Mouse (Mus musculus): ENCODE data around the gene Abraxas1. TPM values are rescaled to one million over a fixed set of nuclear protein-coding genes. Genes with fewer than 3 reads are reported as not detected.

Gene Abraxas1
- polyA plus RNA-seq, 1 experiment from 2014 or later = 33.4 TPM

DNA sequence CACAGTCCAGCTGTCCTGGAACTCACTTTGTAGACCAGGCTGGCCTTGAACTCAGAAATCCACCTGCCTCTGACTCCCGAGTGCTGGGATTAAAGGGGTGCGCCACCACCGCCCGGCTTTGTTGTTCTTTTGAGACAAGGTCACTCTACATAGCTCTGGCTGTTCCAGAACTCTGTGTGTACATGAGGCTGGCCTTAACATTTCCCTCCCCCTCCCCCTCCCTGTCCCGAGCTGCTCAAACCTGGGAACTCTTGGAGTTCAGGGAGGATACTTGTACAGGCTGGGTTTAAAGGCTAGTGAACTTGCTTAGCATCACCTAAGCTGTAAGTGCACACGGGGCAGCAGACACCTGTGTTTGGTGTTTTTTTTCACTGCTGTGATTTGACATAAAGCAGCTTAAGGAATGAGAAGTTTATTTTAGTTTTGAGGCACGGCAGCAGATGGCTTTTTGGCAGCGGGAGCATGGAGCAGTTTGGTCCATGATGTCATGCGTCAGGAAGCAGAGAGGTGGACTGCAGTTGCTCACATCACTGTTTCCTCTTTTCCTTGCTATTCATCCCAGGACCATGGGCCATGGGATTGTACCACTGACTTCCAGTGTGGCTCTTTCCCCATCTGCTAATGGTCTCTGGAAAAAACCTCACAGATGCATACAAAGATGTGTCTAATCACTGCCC lies 15.2 kb upstream of the Abraxas1 start:
- Histone ChIP-seq H3K4me3 (ENCODE audit: low read depth, low read length) (no peak overlapping the region), H3K36me3 (replicated peaks; ENCODE audit: control insufficient read depth, insufficient read depth, low read depth, low read length) (no peaks in the 10 kb centered on the region), H3K4me1 (ENCODE audit: control insufficient read depth, insufficient read depth, low read length) (no peaks in the 10 kb centered on the region), H3K9me3 (replicated peaks; ENCODE audit: control insufficient read depth, low read length) (no peaks in the 10 kb centered on the region), H3K4me2 (ENCODE audit: low read depth, low read length) (no peak overlapping the region), H3K9ac (replicated peaks; ENCODE audit: low read length) (no peak overlapping the region), H3K27me3 (ENCODE audit: control insufficient read depth, insufficient read depth, low read length) (no peaks in the 10 kb centered on the region), H3K27ac (replicated peaks; ENCODE audit: low read depth, low read length) (no peak overlapping the region)
- DNase-seq (ENCODE audit: low spot score) (no peak), ATAC-seq (replicated peaks; ENCODE audit: insufficient number of reproducible peaks, low FRiP score, low TSS enrichment, low read depth) (0 out of 2 replicates have a peak, but pooled peaks have one; percentile 52)
- WGBS = 61% methylated on average over 9 of the region's 9 CpGs

DNA sequence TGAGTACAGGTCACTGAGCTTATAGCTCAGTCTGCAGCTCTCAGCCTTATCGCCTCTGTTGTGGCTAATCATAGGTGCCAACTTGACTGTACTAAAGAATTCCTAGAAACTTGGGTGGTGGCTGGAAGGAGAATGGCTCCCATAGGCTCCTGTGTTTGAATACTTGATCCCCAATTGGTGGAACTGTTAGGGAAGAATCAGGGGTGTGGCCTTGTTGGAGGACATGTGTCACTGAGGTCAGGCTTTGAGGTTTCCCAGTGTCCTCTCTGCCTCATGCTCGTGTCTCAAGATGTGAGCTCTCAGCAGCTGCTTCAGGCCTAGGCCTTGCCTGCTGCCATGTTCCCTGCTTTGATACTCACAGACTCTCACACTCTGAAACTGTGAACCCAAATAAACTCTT lies 13.1 kb upstream of the Abraxas1 start:
- no peaks in the 10 kb centered on the region for H3K9me3 ChIP-seq (replicated peaks; ENCODE audit: control insufficient read depth, low read length)
- H3K36me3 ChIP-seq (replicated peaks; ENCODE audit: control insufficient read depth, insufficient read depth, low read depth, low read length) = no peaks in the 10 kb centered on the region
- H3K4me2 ChIP-seq (ENCODE audit: low read depth, low read length) = no peak overlapping the region
- no peaks in the 10 kb centered on the region for H3K4me1 ChIP-seq (ENCODE audit: control insufficient read depth, insufficient read depth, low read length)
- DNase-seq (ENCODE audit: low spot score) = no peak
- no peak overlapping the region for H3K27ac ChIP-seq (replicated peaks; ENCODE audit: low read depth, low read length)
- ATAC-seq (replicated peaks; ENCODE audit: insufficient number of reproducible peaks, low FRiP score, low TSS enrichment, low read depth) = no peak
- no peak overlapping the region for H3K4me3 ChIP-seq (ENCODE audit: low read depth, low read length)
- 82% methylated on average over 2 of the region's 2 CpGs for WGBS
- no peak overlapping the region for H3K9ac ChIP-seq (replicated peaks; ENCODE audit: low read length)
- no peaks in the 10 kb centered on the region for H3K27me3 ChIP-seq (ENCODE audit: control insufficient read depth, insufficient read depth, low read length)

DNA sequence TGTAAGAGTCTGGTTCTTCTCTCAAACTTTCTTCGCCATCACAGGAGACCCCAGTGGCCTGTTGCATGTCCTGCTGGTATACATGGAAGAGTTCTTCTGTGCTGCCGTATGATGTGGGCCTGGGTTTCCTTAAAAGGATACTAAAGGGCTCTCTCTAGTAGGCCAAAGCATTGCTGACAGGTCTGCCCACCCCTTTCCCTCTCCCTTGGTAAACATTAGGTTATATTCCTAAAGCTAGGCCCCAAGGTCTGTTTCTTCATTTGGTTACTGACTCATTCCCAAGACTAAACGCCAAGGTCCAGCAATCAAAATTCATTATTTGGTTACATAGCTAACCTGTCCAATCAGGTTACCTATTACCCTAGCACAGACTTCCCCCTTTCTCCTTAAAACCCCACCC lies 11.9 kb upstream of the Abraxas1 start:
- Histone ChIP-seq H3K27me3 (ENCODE audit: control insufficient read depth, insufficient read depth, low read length) (no peaks in the 10 kb centered on the region), H3K9me3 (replicated peaks; ENCODE audit: control insufficient read depth, low read length) (no peaks in the 10 kb centered on the region), H3K4me3 (ENCODE audit: low read depth, low read length) (no peak overlapping the region), H3K4me1 (ENCODE audit: control insufficient read depth, insufficient read depth, low read length) (no peaks in the 10 kb centered on the region), H3K27ac (replicated peaks; ENCODE audit: low read depth, low read length) (no peak overlapping the region), H3K4me2 (ENCODE audit: low read depth, low read length) (no peak overlapping the region), H3K36me3 (replicated peaks; ENCODE audit: control insufficient read depth, insufficient read depth, low read depth, low read length) (no peaks in the 10 kb centered on the region), H3K9ac (replicated peaks; ENCODE audit: low read length) (no peak overlapping the region)
- 90% methylated on average over 3 of the region's 3 CpGs for WGBS
- no peak for ATAC-seq (replicated peaks; ENCODE audit: insufficient number of reproducible peaks, low FRiP score, low TSS enrichment, low read depth)
- no peak for DNase-seq (ENCODE audit: low spot score)

DNA sequence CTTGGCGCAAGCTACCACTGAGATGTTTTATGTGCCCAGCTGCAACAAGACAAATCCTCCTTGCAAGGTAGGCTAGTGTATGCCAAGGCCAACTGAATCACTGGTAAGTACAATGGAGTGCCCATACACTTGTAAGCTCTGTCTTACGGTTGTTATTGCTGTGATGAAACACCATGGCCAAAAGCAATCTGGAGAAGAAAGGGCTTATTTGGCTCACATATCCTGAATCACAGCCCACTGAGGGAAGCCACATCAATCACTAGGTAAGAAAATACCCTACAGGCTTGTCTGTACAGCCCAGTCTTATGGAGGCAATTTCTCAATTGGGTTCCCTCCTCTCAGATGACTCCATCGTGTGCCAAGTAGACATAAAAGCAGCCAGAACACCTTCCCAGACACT lies 7.9 kb upstream of the Abraxas1 start:
- no peaks in the 10 kb centered on the region for H3K9me3 ChIP-seq (replicated peaks; ENCODE audit: control insufficient read depth, low read length)
- WGBS = 80% methylated on average over 3 of the region's 3 CpGs
- ATAC-seq (replicated peaks; ENCODE audit: insufficient number of reproducible peaks, low FRiP score, low TSS enrichment, low read depth) = no peak
- DNase-seq (ENCODE audit: low spot score) = no peak
- H3K4me2 ChIP-seq (ENCODE audit: low read depth, low read length) = no peak overlapping the region
- no peaks in the 10 kb centered on the region for H3K27me3 ChIP-seq (ENCODE audit: control insufficient read depth, insufficient read depth, low read length)
- no peak overlapping the region for H3K27ac ChIP-seq (replicated peaks; ENCODE audit: low read depth, low read length)
- no peak overlapping the region for H3K9ac ChIP-seq (replicated peaks; ENCODE audit: low read length)
- no peak overlapping the region for H3K4me3 ChIP-seq (ENCODE audit: low read depth, low read length)
- H3K4me1 ChIP-seq (ENCODE audit: control insufficient read depth, insufficient read depth, low read length) = no peaks in the 10 kb centered on the region
- H3K36me3 ChIP-seq (replicated peaks; ENCODE audit: control insufficient read depth, insufficient read depth, low read depth, low read length) = no peaks in the 10 kb centered on the region

DNA sequence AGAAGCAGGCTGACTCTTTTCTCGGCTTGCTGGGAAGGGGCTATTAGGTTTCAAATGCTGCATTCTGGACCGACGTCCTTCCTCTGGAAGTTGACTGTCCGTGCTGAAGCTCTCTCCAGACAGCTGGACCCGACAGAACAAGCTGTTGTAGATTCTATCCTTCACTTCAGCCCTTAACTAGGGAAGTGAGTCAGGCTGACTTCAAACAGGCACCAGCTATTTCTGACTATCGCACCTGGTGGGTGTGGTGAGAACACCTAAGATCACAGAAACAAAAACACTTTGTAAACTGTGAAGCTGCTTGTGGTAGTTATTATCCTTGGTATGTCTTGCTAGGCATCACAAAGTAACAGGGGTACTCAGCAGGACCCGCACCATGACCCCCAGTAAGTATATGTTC lies 5.8 kb upstream of the Abraxas1 start:
- ATAC-seq (replicated peaks; ENCODE audit: insufficient number of reproducible peaks, low FRiP score, low TSS enrichment, low read depth) = no peak
- no peaks in the 10 kb centered on the region for H3K36me3 ChIP-seq (replicated peaks; ENCODE audit: control insufficient read depth, insufficient read depth, low read depth, low read length)
- no peak for DNase-seq (ENCODE audit: low spot score)
- H3K27me3 ChIP-seq (ENCODE audit: control insufficient read depth, insufficient read depth, low read length) = no peaks in the 10 kb centered on the region
- no peak overlapping the region for H3K27ac ChIP-seq (replicated peaks; ENCODE audit: low read depth, low read length)
- no peak overlapping the region for H3K9ac ChIP-seq (replicated peaks; ENCODE audit: low read length)
- no peak overlapping the region for H3K4me3 ChIP-seq (ENCODE audit: low read depth, low read length)
- 57% methylated on average over 7 of the region's 7 CpGs for WGBS
- H3K9me3 ChIP-seq (replicated peaks; ENCODE audit: control insufficient read depth, low read length) = no peaks in the 10 kb centered on the region
- H3K4me1 ChIP-seq (ENCODE audit: control insufficient read depth, insufficient read depth, low read length) = no peaks in the 10 kb centered on the region
- no peak overlapping the region for H3K4me2 ChIP-seq (ENCODE audit: low read depth, low read length)

DNA sequence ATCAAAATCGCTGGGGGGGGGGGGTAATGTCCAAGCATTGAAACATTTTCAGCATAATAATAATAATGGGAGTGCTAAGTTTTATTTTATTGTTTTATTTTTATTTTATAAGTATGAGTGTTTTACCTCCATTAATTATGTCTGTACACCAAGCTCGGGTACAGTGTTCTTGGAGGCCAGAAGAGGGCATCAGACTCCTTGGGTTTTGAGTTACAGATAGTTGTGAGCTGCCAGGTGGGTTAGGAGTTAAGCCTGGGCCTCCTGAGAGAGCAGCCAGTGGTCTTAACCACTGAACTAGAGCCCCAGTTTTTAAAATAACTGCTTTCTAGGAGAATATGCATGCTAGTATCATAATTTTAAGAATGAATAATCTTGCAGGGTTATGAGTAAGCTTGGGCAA lies 5.2 kb upstream of the Abraxas1 start:
- 22% methylated on average over 2 of the region's 2 CpGs for WGBS
- Histone ChIP-seq H3K27ac (replicated peaks; ENCODE audit: low read depth, low read length) (no peak overlapping the region), H3K9ac (replicated peaks; ENCODE audit: low read length) (no peak overlapping the region), H3K36me3 (replicated peaks; ENCODE audit: control insufficient read depth, insufficient read depth, low read depth, low read length) (no peaks in the 10 kb centered on the region), H3K4me1 (ENCODE audit: control insufficient read depth, insufficient read depth, low read length) (no peaks in the 10 kb centered on the region), H3K27me3 (ENCODE audit: control insufficient read depth, insufficient read depth, low read length) (no peaks in the 10 kb centered on the region), H3K4me3 (ENCODE audit: low read depth, low read length) (no peak overlapping the region), H3K4me2 (ENCODE audit: low read depth, low read length) (no peak overlapping the region), H3K9me3 (replicated peaks; ENCODE audit: control insufficient read depth, low read length) (no peaks in the 10 kb centered on the region)
- ATAC-seq (replicated peaks; ENCODE audit: insufficient number of reproducible peaks, low FRiP score, low TSS enrichment, low read depth) (no peak), DNase-seq (ENCODE audit: low spot score) (peak; percentile 55)

DNA sequence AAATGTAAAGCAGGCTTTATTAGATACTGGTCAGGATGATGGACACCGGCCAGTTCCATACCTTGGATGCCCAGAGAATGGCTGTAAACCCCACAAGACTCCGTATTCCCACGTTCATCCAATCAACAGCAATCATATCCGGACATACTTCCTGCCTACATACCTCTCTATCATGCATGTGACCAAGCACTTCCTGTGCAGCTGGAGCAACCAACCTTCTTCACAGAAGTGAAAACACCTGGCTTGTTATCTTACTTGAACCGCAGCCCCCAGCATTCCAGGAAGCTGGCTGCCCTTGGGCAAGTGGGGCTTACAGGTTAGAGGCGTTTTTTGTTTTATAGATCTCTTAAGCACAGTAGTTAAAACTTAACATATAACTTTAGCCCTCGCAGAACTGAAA lies 2.1 kb upstream of the Abraxas1 start:
- Histone ChIP-seq H3K9me3 (replicated peaks; ENCODE audit: control insufficient read depth, low read length) (no peaks in the 10 kb centered on the region), H3K4me3 (ENCODE audit: low read depth, low read length) (no peak overlapping the region), H3K4me1 (ENCODE audit: control insufficient read depth, insufficient read depth, low read length) (no peaks in the 10 kb centered on the region), H3K36me3 (replicated peaks; ENCODE audit: control insufficient read depth, insufficient read depth, low read depth, low read length) (no peaks in the 10 kb centered on the region), H3K9ac (replicated peaks; ENCODE audit: low read length) (no peak overlapping the region), H3K27me3 (ENCODE audit: control insufficient read depth, insufficient read depth, low read length) (no peaks in the 10 kb centered on the region), H3K27ac (replicated peaks; ENCODE audit: low read depth, low read length) (no peak overlapping the region), H3K4me2 (ENCODE audit: low read depth, low read length) (no peak overlapping the region)
- DNase-seq (ENCODE audit: low spot score) (no peak), ATAC-seq (replicated peaks; ENCODE audit: insufficient number of reproducible peaks, low FRiP score, low TSS enrichment, low read depth) (no peak)
- 81% methylated on average over 7 of the region's 7 CpGs for WGBS

DNA sequence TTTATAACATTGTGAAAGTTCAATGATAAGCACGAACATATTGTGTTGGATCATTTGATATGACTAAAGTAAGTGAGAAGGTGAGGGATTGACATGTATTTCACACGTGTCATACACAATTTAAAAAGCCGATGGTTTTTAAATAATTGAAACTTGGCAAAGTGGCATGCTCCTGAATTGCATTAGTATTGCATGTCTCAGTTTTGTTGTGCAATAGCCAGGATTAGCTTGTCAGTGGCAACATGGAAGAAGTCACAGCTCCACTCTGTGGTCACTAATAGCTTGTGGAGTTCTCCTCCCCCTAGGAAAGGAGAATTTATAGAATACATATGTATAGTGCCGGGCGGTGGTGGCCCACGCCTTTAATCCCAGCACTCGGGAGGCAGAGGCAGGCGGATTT lies 610 bp upstream of the Abraxas1 start:
- no peaks in the 10 kb centered on the region for H3K9me3 ChIP-seq (replicated peaks; ENCODE audit: control insufficient read depth, low read length)
- no peaks in the 10 kb centered on the region for H3K4me1 ChIP-seq (ENCODE audit: control insufficient read depth, insufficient read depth, low read length)
- ATAC-seq (replicated peaks; ENCODE audit: insufficient number of reproducible peaks, low FRiP score, low TSS enrichment, low read depth) (no peak), DNase-seq (ENCODE audit: low spot score) (no peak)
- peak overlapping the region; percentile 81; the same call in 1 of the 2 replicates for H3K4me3 ChIP-seq (ENCODE audit: low read depth, low read length)
- no peak overlapping the region for H3K9ac ChIP-seq (replicated peaks; ENCODE audit: low read length)
- H3K27me3 ChIP-seq (ENCODE audit: control insufficient read depth, insufficient read depth, low read length) = no peaks in the 10 kb centered on the region
- WGBS = 86% methylated on average over 8 of the region's 8 CpGs
- no peaks in the 10 kb centered on the region for H3K36me3 ChIP-seq (replicated peaks; ENCODE audit: control insufficient read depth, insufficient read depth, low read depth, low read length)
- H3K4me2 ChIP-seq (ENCODE audit: low read depth, low read length) = peak overlapping the region; percentile 86; the same call in 1 of the 2 replicates
- no peak overlapping the region for H3K27ac ChIP-seq (replicated peaks; ENCODE audit: low read depth, low read length)

Measured in embryonic facial prominence, embryonic 11.5 days (tissue).